In the genomic region with DNA sequence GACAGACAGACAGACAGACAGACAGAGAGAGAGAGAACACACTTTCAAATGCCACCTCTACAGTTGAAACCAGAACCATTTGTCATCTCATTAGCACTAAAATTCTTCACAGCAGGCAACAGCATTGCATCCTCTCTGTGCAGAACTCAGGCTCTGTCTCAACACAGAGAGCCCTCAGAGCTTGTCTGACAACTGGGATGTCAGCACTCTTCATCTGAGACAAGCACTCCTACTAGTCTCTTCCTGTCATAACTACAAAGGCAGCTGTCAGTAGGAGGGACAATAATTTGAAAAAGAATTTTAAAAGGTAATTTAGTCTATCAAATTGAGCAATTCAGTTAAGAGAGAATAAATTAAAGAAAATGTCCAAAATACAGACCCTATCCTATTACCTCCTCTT, we compare ENCODE assay signal across 24 mouse cellular contexts. TPM values are rescaled to one million over a fixed set of nuclear protein-coding genes. Genes with fewer than 3 reads are reported as not detected.
A peak's percentile ranks its signal among the peaks of the same experiment; 100 is the strongest.
DNase-seq lines count a peak whose midpoint lies in the region; ATAC-seq and TF ChIP-seq lines count a peak whose summit lies in the region.
"Had no signal": no experiment of that assay in that cellular context is flagged by ENCODE, and none has a peak within 500 bp of the region (broad histone marks: within the 10 kb centered on the region; RNA-seq: fewer than 3 reads in every experiment).

No protein-coding gene starts in this region.

- no peaks in the 10 kb centered on the region for H3K27me3 ChIP-seq in forebrain, embryonic 16.5 days (replicated peaks; ENCODE audit: control insufficient read depth, insufficient read depth, low read length)
- H3K27me3 ChIP-seq in forebrain, embryonic 11.5 days (ENCODE audit: control insufficient read depth, insufficient read depth, low read length), result no peaks in the 10 kb centered on the region
- no peaks in the 10 kb centered on the region for H3K27me3 ChIP-seq in forebrain, postnatal 0 days (ENCODE audit: insufficient read depth, low read length)
- H3K27me3 ChIP-seq in forebrain, embryonic 12.5 days, result no peaks in the 10 kb centered on the region
- H3K27me3 ChIP-seq in heart, embryonic 11.5 days (ENCODE audit: control insufficient read depth, insufficient read depth, low read length), result no peaks in the 10 kb centered on the region
- H3K27me3 ChIP-seq: CH12.LX, Patski had no signal

- H3K4me2 ChIP-seq in forebrain, embryonic 16.5 days (ENCODE audit: low read length), result no peak overlapping the region
- no peak overlapping the region for H3K4me2 ChIP-seq in forebrain, embryonic 11.5 days (ENCODE audit: low read depth, low read length, severe bottlenecking)
- no peak overlapping the region for H3K4me2 ChIP-seq in forebrain, postnatal 0 days (ENCODE audit: low read depth)
- no peak overlapping the region for H3K4me2 ChIP-seq in forebrain, embryonic 12.5 days
- no peak overlapping the region for H3K4me2 ChIP-seq in heart, embryonic 11.5 days

- no peak overlapping the region for H3K9ac ChIP-seq in forebrain, embryonic 16.5 days (replicated peaks; ENCODE audit: low read depth, low read length)
- H3K9ac ChIP-seq in forebrain, embryonic 11.5 days (ENCODE audit: low read length), result no peak overlapping the region
- no peak overlapping the region for H3K9ac ChIP-seq in forebrain, postnatal 0 days
- no peak overlapping the region for H3K9ac ChIP-seq in forebrain, embryonic 12.5 days
- H3K9ac ChIP-seq in heart, embryonic 11.5 days (ENCODE audit: low read depth, low read length), result no peak overlapping the region

- H3K4me3 ChIP-seq in forebrain, embryonic 16.5 days (replicated peaks; ENCODE audit: low read length), result no peak overlapping the region
- no peak overlapping the region for H3K4me3 ChIP-seq in forebrain, embryonic 11.5 days (ENCODE audit: low read depth, low read length)
- H3K4me3 ChIP-seq in forebrain, postnatal 0 days (ENCODE audit: low read depth, low read length), result no peak overlapping the region
- no peak overlapping the region for H3K4me3 ChIP-seq in forebrain, embryonic 12.5 days (replicated peaks)
- H3K4me3 ChIP-seq in heart, embryonic 11.5 days (ENCODE audit: low read depth, low read length), result no peak overlapping the region

- H3K9me3 ChIP-seq in forebrain, embryonic 16.5 days (ENCODE audit: control insufficient read depth, low read length), result no peaks in the 10 kb centered on the region
- H3K9me3 ChIP-seq in forebrain, embryonic 11.5 days (ENCODE audit: control insufficient read depth, low read length), result no peaks in the 10 kb centered on the region
- H3K9me3 ChIP-seq in forebrain, postnatal 0 days (ENCODE audit: low read length), result no peaks in the 10 kb centered on the region
- no peaks in the 10 kb centered on the region for H3K9me3 ChIP-seq in forebrain, embryonic 12.5 days
- H3K9me3 ChIP-seq in heart, embryonic 11.5 days (replicated peaks; ENCODE audit: control insufficient read depth, low read length), result no peaks in the 10 kb centered on the region
- H3K9me3 ChIP-seq: G1E had no signal

- H3K4me1 ChIP-seq in forebrain, embryonic 16.5 days (replicated peaks; ENCODE audit: control insufficient read depth, insufficient read depth, low read length), result no peaks in the 10 kb centered on the region
- no peaks in the 10 kb centered on the region for H3K4me1 ChIP-seq in forebrain, embryonic 11.5 days (replicated peaks; ENCODE audit: control insufficient read depth, insufficient read depth, low read length)
- no peaks in the 10 kb centered on the region for H3K4me1 ChIP-seq in forebrain, postnatal 0 days (ENCODE audit: insufficient read depth)
- H3K4me1 ChIP-seq in forebrain, embryonic 12.5 days, result no peaks in the 10 kb centered on the region
- no peaks in the 10 kb centered on the region for H3K4me1 ChIP-seq in heart, embryonic 11.5 days (ENCODE audit: control insufficient read depth, insufficient read depth, low read length)

- ATAC-seq in forebrain, embryonic 16.5 days, result peak; percentile 57; the same call in 1 of the 2 replicates
- ATAC-seq in forebrain, embryonic 11.5 days (replicated peaks; ENCODE audit: low FRiP score), result no peak
- peak; percentile 62; the same call in 1 of the 2 replicates for ATAC-seq in forebrain, postnatal 0 days
- ATAC-seq in forebrain, embryonic 12.5 days (ENCODE audit: low FRiP score), result no peak
- no peak for ATAC-seq in heart, embryonic 11.5 days (replicated peaks; ENCODE audit: insufficient number of reproducible peaks, low FRiP score, low TSS enrichment)
- ATAC-seq: activated CD4-positive, CD25-positive, alpha-beta regulatory T cell, adult 4 months; CD4-positive, CD25-positive, alpha-beta regulatory T cell, adult 4 months; Patski had no signal

- no peak overlapping the region for H3K27ac ChIP-seq in forebrain, embryonic 16.5 days (ENCODE audit: low read length)
- H3K27ac ChIP-seq in forebrain, embryonic 11.5 days (ENCODE audit: low read depth, low read length), result no peak overlapping the region
- H3K27ac ChIP-seq in forebrain, postnatal 0 days (ENCODE audit: low read depth, low read length), result no peak overlapping the region
- H3K27ac ChIP-seq in forebrain, embryonic 12.5 days, result no peak overlapping the region
- H3K27ac ChIP-seq in heart, embryonic 11.5 days (ENCODE audit: low read depth, low read length), result no peak overlapping the region

- TF ChIP-seq CTCF in forebrain, postnatal 0 days (IDR thresholded peaks at IDR 0.05; ENCODE audit: low read depth), result no peak

- H3K36me3 ChIP-seq in forebrain, embryonic 16.5 days (ENCODE audit: control insufficient read depth, insufficient read depth), result peaks cover 10% of the 10 kb centered on the region
- H3K36me3 ChIP-seq in forebrain, embryonic 11.5 days (ENCODE audit: control insufficient read depth, insufficient read depth, low read length), result peaks cover 4% of the 10 kb centered on the region; the same call in 1 of the 2 replicates
- H3K36me3 ChIP-seq in forebrain, postnatal 0 days (ENCODE audit: insufficient read depth), result peaks cover 47% of the 10 kb centered on the region; the same call in 1 of the 2 replicates
- H3K36me3 ChIP-seq in forebrain, embryonic 12.5 days (replicated peaks), result peaks cover 59% of the 10 kb centered on the region
- H3K36me3 ChIP-seq in heart, embryonic 11.5 days (ENCODE audit: control insufficient read depth, insufficient read depth, low read length), result peaks cover 20% of the 10 kb centered on the region
- H3K36me3 ChIP-seq: G1E had no signal

- DNase-seq in forebrain, embryonic 11.5 days (ENCODE audit: low spot score), result no peak
- no peak for DNase-seq in forebrain, postnatal 0 days
- peak; percentile 11 for DNase-seq in heart, adult 11 months
- DNase-seq in brain, adult 2 months (ENCODE audit: low read depth, low spot score), result peak; percentile 45
- no peak for DNase-seq in adrenal gland, postnatal 14 days
- DNase-seq: adrenal gland, adult 2 months; adrenal gland, adult 8-10 months; adrenal gland, postnatal 10 days; adrenal gland, postnatal 25 days; adrenal gland, postnatal 36 days; B cell, adult 2 months; cerebellum, adult 11 months; cerebellum, adult 11-12 months; cerebellum, adult 18-20 months; cerebellum, adult 2 months had no signal

RNA-seq across cellular contexts. Expression of a gene that starts 37.1 kb away (rescaled TPM):
- 7.8 and 9.8 TPM in 2 replicates for polyA plus RNA-seq in forebrain, embryonic 16.5 days (2015; fragmentation: Nextera tagmentation; extraction: Ambion mirVana)
- 8.1 and 9.2 TPM in 2 replicates for polyA plus RNA-seq in forebrain, embryonic 11.5 days (2014; fragmentation: Nextera tagmentation; extraction: Ambion mirVana)
- total RNA-seq in forebrain, postnatal 0 days (2014; rRNA removed), result 9.4 and 10.2 TPM in 2 replicates
- 3.2 and 5.6 TPM in 2 replicates for polyA plus RNA-seq in forebrain, postnatal 0 days (2015; fragmentation: Nextera tagmentation; extraction: Ambion mirVana)
- 9.6 and 10.5 TPM in 2 replicates for polyA plus RNA-seq in forebrain, embryonic 12.5 days (2016; fragmentation: Nextera tagmentation; extraction: Ambion mirVana)
- polyA plus RNA-seq in heart, embryonic 11.5 days (2014; fragmentation: Nextera tagmentation; extraction: Ambion mirVana), result 8.3 and 8.5 TPM in 2 replicates
- total RNA-seq in adrenal gland, postnatal 14 days (2021), result 13.9 and 16.3 TPM in 2 replicates
- total RNA-seq: G1E, MEL had no signal
- polyA plus RNA-seq: G1E had no signal

Comparison
In these comparisons a context has a peak if more than half of its experiments do, and no peak if none do; other contexts are left out.
1. ATAC-seq: peak in forebrain, embryonic 16.5 days (single experiment) and forebrain, postnatal 0 days (single experiment); none in forebrain, embryonic 11.5 days (single experiment), forebrain, embryonic 12.5 days (single experiment) and heart, embryonic 11.5 days (single experiment).
2. DNase-seq: peak in heart, adult 11 months (single experiment) and brain, adult 2 months (single experiment); none in forebrain, embryonic 11.5 days (single experiment), forebrain, postnatal 0 days (single experiment) and adrenal gland, postnatal 14 days (single experiment).